Mouse (Mus musculus) thymus, postnatal 0 days (tissue): ENCODE results near the gene Vps51. TPM values are rescaled to one million over a fixed set of nuclear protein-coding genes. Genes with fewer than 3 reads are reported as not detected.

Experiments
- microRNA-seq: library from miRNA; unstranded; fragments of <30 nt; microRNA quantifications from one replicate; pipeline ENCODE4, GENCODE M21; 2016; ENCODE audit warnings: borderline number of aligned reads
- polyA plus RNA-seq: library from polyadenylated mRNA; unstranded; fragments of >200 nt; fragmentation: Nextera tagmentation; extraction: Ambion mirVana; gene quantifications from 2 replicates; pipeline ENCODE4 v1.2.1, GENCODE M21; 2015

Vps51 gene
- polyA plus RNA-seq, 1 experiment from 2014 or later, result 77.1 TPM

Small RNA genes lying within 50 kb of the gene (microRNA-seq; reads per million reads assigned to microRNA genes)
- 2.5 reads per million for gene Mir6988

Other genes starting within 250 kb of the Vps51 start
- gene Frmd8, start 202.0 kb downstream of the Vps51 start, polyA plus RNA-seq, result 72.4 and 75.2 TPM in 2 replicates
- gene Slc25a45, start 199.4 kb downstream of the Vps51 start, polyA plus RNA-seq, result 11.4 and 14.6 TPM in 2 replicates
- gene Tigd3, start 183.1 kb downstream of the Vps51 start, polyA plus RNA-seq, result 3.3 and 4.1 TPM in 2 replicates
- 104 and 116 TPM in 2 replicates for gene Dpf2, start 164.2 kb downstream of the Vps51 start, polyA plus RNA-seq
- gene Cdc42ep2, start 152.4 kb downstream of the Vps51 start, polyA plus RNA-seq, result 5.2 and 6.7 TPM in 2 replicates
- 61.4 and 71.4 TPM in 2 replicates for gene Pola2, start 113.0 kb downstream of the Vps51 start, polyA plus RNA-seq
- gene Slc22a20, start 91.1 kb downstream of the Vps51 start, polyA plus RNA-seq, result not detected in 2 replicates
- 19.8 and 21.6 TPM in 2 replicates for gene Capn1, start 61.3 kb downstream of the Vps51 start, polyA plus RNA-seq
- 15.1 and 16.5 TPM in 2 replicates for gene Syvn1, start 30.7 kb downstream of the Vps51 start, polyA plus RNA-seq
- 65.2 and 71.4 TPM in 2 replicates for gene Mrpl49, start 19.4 kb downstream of the Vps51 start, polyA plus RNA-seq
- gene Fau, start 19.4 kb downstream of the Vps51 start, polyA plus RNA-seq, result 1,297 and 1,312 TPM in 2 replicates
- gene Znhit2, start 16.0 kb downstream of the Vps51 start, polyA plus RNA-seq, result 48.3 and 55.4 TPM in 2 replicates
- gene Tm7sf2, start 8.9 kb downstream of the Vps51 start, polyA plus RNA-seq, result 10.1 and 10.3 TPM in 2 replicates
- gene Tmem262, start 2.8 kb upstream of the Vps51 start, polyA plus RNA-seq, result 0.44 TPM in 1 of 2 replicates, not detected in the other
- 0.68 and 1.4 TPM in 2 replicates for gene Gm28374, start 5.0 kb upstream of the Vps51 start, polyA plus RNA-seq
- 52.1 and 55.3 TPM in 2 replicates for gene Zfpl1, start 7.7 kb upstream of the Vps51 start, polyA plus RNA-seq
- 53.2 and 53.6 TPM in 2 replicates for gene Cdca5, start 7.8 kb upstream of the Vps51 start, polyA plus RNA-seq
- gene AC131692.1, start 17.2 kb upstream of the Vps51 start, polyA plus RNA-seq, result 0.27 TPM in 1 of 2 replicates, not detected in the other
- gene Naaladl1, start 28.6 kb upstream of the Vps51 start, polyA plus RNA-seq, result 0.06 and 0.10 TPM in 2 replicates
- 46.4 and 48.5 TPM in 2 replicates for gene Sac3d1, start 41.4 kb upstream of the Vps51 start, polyA plus RNA-seq
- gene Snx15, start 51.1 kb upstream of the Vps51 start, polyA plus RNA-seq, result 31.2 and 34.8 TPM in 2 replicates
- gene Batf2, start 63.8 kb upstream of the Vps51 start, polyA plus RNA-seq, result 0.48 and 0.57 TPM in 2 replicates
- 57.2 and 57.4 TPM in 2 replicates for gene Arl2, start 64.3 kb upstream of the Vps51 start, polyA plus RNA-seq
- gene Majin, start 107.2 kb upstream of the Vps51 start, polyA plus RNA-seq, result 0.47 and 0.50 TPM in 2 replicates
- gene Gpha2, start 149.1 kb upstream of the Vps51 start, polyA plus RNA-seq, result 3.6 and 4.0 TPM in 2 replicates
- 8.9 TPM in 2 replicates for gene Ppp2r5b, start 158.6 kb upstream of the Vps51 start, polyA plus RNA-seq
- gene Atg2a, start 164.4 kb upstream of the Vps51 start, polyA plus RNA-seq, result 5.6 and 6.5 TPM in 2 replicates
- 29.5 and 29.9 TPM in 2 replicates for gene Ehd1, start 199.5 kb upstream of the Vps51 start, polyA plus RNA-seq
- 0.37 and 0.52 TPM in 2 replicates for gene Cdc42bpg, start 229.2 kb upstream of the Vps51 start, polyA plus RNA-seq